Mouse (Mus musculus): Measurements from ENCODE around the gene Lgals12. TPM values are rescaled to one million over a fixed set of nuclear protein-coding genes. Genes with fewer than 3 reads are reported as not detected.

The Lgals12 gene
- polyA plus RNA-seq, 1 experiment: 3.5 TPM

Other genes starting within 250 kb of the Lgals12 start
- 18.8 and 21.0 TPM in 2 replicates for gene Spindoc, start 224.2 kb downstream of the Lgals12 start, polyA plus RNA-seq (2012; rRNA removed)
- 26.9 and 34.5 TPM in 2 replicates for gene 2700081O15Rik, start 189.6 kb downstream of the Lgals12 start, polyA plus RNA-seq (2012; rRNA removed)
- 120 and 126 TPM in 2 replicates for gene Rtn3, start 123.9 kb downstream of the Lgals12 start, polyA plus RNA-seq (2012; rRNA removed)
- 53.8 and 65.3 TPM in 2 replicates for gene Atl3, start 113.2 kb downstream of the Lgals12 start, polyA plus RNA-seq (2012; rRNA removed)
- 41.3 and 43.5 TPM in 2 replicates for gene Pla2g16, start 49.7 kb downstream of the Lgals12 start, polyA plus RNA-seq (2012; rRNA removed)
- gene Hrasls5, start 5.3 kb upstream of the Lgals12 start, polyA plus RNA-seq (2012; rRNA removed): not detected in 2 replicates
- not detected in 2 replicates for gene Slc22a19, start 104.1 kb upstream of the Lgals12 start, polyA plus RNA-seq (2012; rRNA removed)
- gene Slc22a26, start 195.5 kb upstream of the Lgals12 start, polyA plus RNA-seq (2012; rRNA removed): not detected in 2 replicates